Mouse (Mus musculus): ENCODE measurements around the gene Gm21760. TPM values are rescaled to one million over a fixed set of nuclear protein-coding genes. Genes with fewer than 3 reads are reported as not detected.
"Not testable (repeated sequence)": the region's sequence is repeated elsewhere in the genome, so short reads cannot be mapped to it uniquely, and the experiment has no call there.

Gm21760 gene
- not detected in 2 replicates for polyA plus RNA-seq (2015; fragmentation: Nextera tagmentation; extraction: Ambion mirVana)

GRCm38 (mm10) chrY:80133479-80133878 is at the start of gene Gm21760:
Gene Gm21760, plus strand, starts transcription at chrY:80133779.
- H3K4me2 ChIP-seq (ENCODE audit: low read depth, low read length); H3K9ac ChIP-seq (ENCODE audit: low read length); H3K36me3 ChIP-seq (ENCODE audit: control insufficient read depth, insufficient read depth); H3K27me3 ChIP-seq (ENCODE audit: control insufficient read depth, insufficient read depth, low read length); H3K27ac ChIP-seq (ENCODE audit: low read length); H3K9me3 ChIP-seq (replicated peaks; ENCODE audit: control insufficient read depth, low read length); ATAC-seq (replicated peaks; ENCODE audit: extremely low read depth, insufficient read depth, low FRiP score); H3K4me1 ChIP-seq (ENCODE audit: control insufficient read depth, insufficient read depth, low read length); H3K4me3 ChIP-seq (ENCODE audit: low read length): not testable (repeated sequence)
- WGBS = no CpG with 5 or more reads among the region's 6 CpGs

Measured in heart, embryonic 16.5 days (tissue).